Mouse (Mus musculus): ENCODE data around the gene Xylt2.

Gene Xylt2

DNA sequence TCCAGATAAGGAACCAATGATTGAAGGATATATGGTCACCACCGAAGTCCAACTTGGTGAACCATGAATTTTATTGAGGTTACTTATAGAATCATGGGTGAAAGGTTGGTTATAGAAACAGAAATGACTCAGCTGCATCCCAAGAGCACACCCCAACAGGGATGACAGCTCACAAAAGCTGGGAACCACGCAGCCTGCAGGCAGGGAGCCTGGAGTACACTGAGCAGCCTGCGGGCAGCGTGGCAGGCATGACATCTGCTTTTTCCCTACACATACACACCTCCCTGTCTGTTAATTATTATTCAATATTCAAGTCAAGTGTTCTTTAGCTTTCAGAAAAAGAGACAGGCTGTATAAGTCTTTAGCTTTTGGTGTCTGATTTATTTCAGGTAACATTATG is 62.7 kb downstream of the Xylt2 start:
- no peak for DNase-seq (ENCODE audit: low spot score)

Data from lung, postnatal 25 days (tissue).